Mouse (Mus musculus) G1E (cell line): ENCODE results near the gene Tcf19. TPM values are rescaled to one million over a fixed set of nuclear protein-coding genes. Genes with fewer than 3 reads are reported as not detected.

Source experiments
- ATAC-seq: 2 replicates; pipeline ENCODE4 v1.8.0; 2016; ENCODE audit warnings: mild to moderate bottlenecking; ENCODE audit not compliant: insufficient number of reproducible peaks, poor library complexity, low FRiP score, severe bottlenecking; ENCODE audit errors: extremely low read depth
- DNase-seq: peaks from one replicate; pipeline ENCODE4 v3.0.0; 2012; ENCODE audit warnings: low spot score
- H3K27me3 ChIP-seq: 2 replicates; pipeline ENCODE4 v1.6.1; 2012; ENCODE audit warnings: mild to moderate bottlenecking, low read length, inconsistent platforms; ENCODE audit not compliant: insufficient read depth
- H3K36me3 ChIP-seq: replicated peaks from 2 replicates; pipeline ENCODE3; 2012; ENCODE audit warnings: mild to moderate bottlenecking, inconsistent platforms
- H3K4me1 ChIP-seq: 2 replicates; pipeline ENCODE4 v1.6.1; 2012; ENCODE audit warnings: low read depth, low read length, inconsistent platforms, mixed read lengths; ENCODE audit not compliant: insufficient read depth
- H3K4me3 ChIP-seq: 2 replicates; pipeline ENCODE4 v1.5.1; 2012; ENCODE audit warnings: low read depth, mild to moderate bottlenecking, inconsistent platforms, low read length, moderate library complexity, mixed read lengths
- H3K9me3 ChIP-seq: replicated peaks from 2 replicates; pipeline ENCODE4 v1.6.1; 2012; ENCODE audit warnings: inconsistent platforms
- CTCF ChIP-seq: IDR thresholded peaks from 2 replicates; pipeline ENCODE4 v1.5.1; 2012; ENCODE audit warnings: low read depth, low read length, inconsistent platforms, mixed read lengths
- GATA1 ChIP-seq: IDR thresholded peaks from 2 replicates; pipeline ENCODE4 v1.6.1; 2012; ENCODE audit warnings: borderline replicate concordance, low read length, inconsistent platforms, mixed read lengths
- GATA2 ChIP-seq: IDR thresholded peaks from 2 replicates; pipeline ENCODE4 v1.6.1; 2012; ENCODE audit warnings: low read depth, low read length, inconsistent platforms, borderline replicate concordance
- POLR2AphosphoS5 ChIP-seq: IDR thresholded peaks from 2 replicates; pipeline ENCODE4 v1.6.1; 2012; ENCODE audit warnings: low read depth, low read length, inconsistent platforms; ENCODE audit not compliant: insufficient replicate concordance
- TAL1 ChIP-seq: conservative IDR thresholded peaks from 2 replicates; pipeline ENCODE4 v1.6.1; 2012; ENCODE audit warnings: low read depth, low read length, inconsistent platforms, mixed read lengths
- polyA plus RNA-seq: library from polyadenylated mRNA; stranded (reverse); fragments of >175 nt; gene quantifications from 2 replicates; pipeline ENCODE4 v1.2.3, GENCODE M21; 2012
- total RNA-seq, 2 experiments: library from RNA; stranded (forward) in 1 of 2; stranded (reverse) in 1 of 2; fragments of 200-1000 nt in 1 of 2; fragments of >200 nt in 1 of 2; fragmentation: Nextera tagmentation in 1 of 2; gene quantifications; 2 replicates each; pipeline ENCODE4 v1.2.3; 2014 to 2017

Tcf19 gene
- total and polyA plus RNA-seq, 3 experiments: 29.8 to 67.4 (median 63.4) TPM

- no peaks in the 10 kb centered on the region for H3K4me1 ChIP-seq
- H3K27me3 ChIP-seq: peaks cover 7% of the 10 kb centered on the region; the same call in 1 of the 2 replicates
- TF ChIP-seq GATA1: no peak
- TF ChIP-seq TAL1: no peak
- no peak for TF ChIP-seq POLR2AphosphoS5
- no peak for TF ChIP-seq CTCF
- H3K4me3 ChIP-seq: no peak overlapping the region
- ATAC-seq (no peak), DNase-seq (no peak)
- H3K36me3 ChIP-seq: no peaks in the 10 kb centered on the region
- H3K9me3 ChIP-seq: 0 out of 2 replicates have a peak, but pooled peaks cover 3% of the 10 kb centered on the region
These were observed 37.7 kb upstream of the Tcf19 start for GRCm38 (mm10) chr17:35554321-35554720.

- H3K4me3 ChIP-seq: no peak within 1 kb of the TSS
- ATAC-seq: no peak
- H3K4me1 ChIP-seq: no peaks in the 10 kb centered on the region
- no peaks in the 10 kb centered on the region for H3K36me3 ChIP-seq
- peaks cover 7% of the 10 kb centered on the region; the same call in 1 of the 2 replicates for H3K27me3 ChIP-seq
- TF ChIP-seq CTCF: no peak
- no peak for TF ChIP-seq GATA1
- no peak for TF ChIP-seq TAL1
- no peak for TF ChIP-seq POLR2AphosphoS5
- TF ChIP-seq GATA2: no peak
- no peak for DNase-seq
- 0 out of 2 replicates have a peak, but pooled peaks cover 3% of the 10 kb centered on the region for H3K9me3 ChIP-seq
These were observed 35.3 kb upstream of the Tcf19 start, which contains the start of gene Cdsn for GRCm38 (mm10) chr17:35551881-35552414. Cdsn (plus strand) TSS chr17:35552128.

- ATAC-seq (no peak), DNase-seq (no peak)
- H3K4me3 ChIP-seq: no peak overlapping the region
- TF ChIP-seq TAL1: no peak
- TF ChIP-seq CTCF: no peak
- TF ChIP-seq POLR2AphosphoS5: no peak
- no peak for TF ChIP-seq GATA2
- no peak for TF ChIP-seq GATA1
- H3K27me3 ChIP-seq: peaks cover 7% of the 10 kb centered on the region; the same call in 1 of the 2 replicates
- no peaks in the 10 kb centered on the region for H3K36me3 ChIP-seq
- H3K9me3 ChIP-seq: no peaks in the 10 kb centered on the region
- no peaks in the 10 kb centered on the region for H3K4me1 ChIP-seq
These were observed 34.2 kb upstream of the Tcf19 start for GRCm38 (mm10) chr17:35550871-35551270.

GRCm38 (mm10) chr17:35550143-35550494, 33.5 kb upstream of the Tcf19 start:
- no peak for ATAC-seq
- DNase-seq: no peak
- Histone ChIP-seq H3K4me3 (no peak overlapping the region), H3K4me1 (no peaks in the 10 kb centered on the region), H3K27me3 (peaks cover 6% of the 10 kb centered on the region; the same call in 1 of the 2 replicates), H3K9me3 (no peaks in the 10 kb centered on the region), H3K36me3 (no peaks in the 10 kb centered on the region)
- TF ChIP-seq GATA2 (no peak), TAL1 (no peak), POLR2AphosphoS5 (no peak), CTCF (no peak), GATA1 (no peak)

- Histone ChIP-seq H3K36me3 (no peaks in the 10 kb centered on the region), H3K4me3 (no peak overlapping the region), H3K27me3 (peaks cover 6% of the 10 kb centered on the region; the same call in 1 of the 2 replicates), H3K4me1 (no peaks in the 10 kb centered on the region), H3K9me3 (no peaks in the 10 kb centered on the region)
- DNase-seq (no peak), ATAC-seq (no peak)
- TF ChIP-seq TAL1: no peak
- no peak for TF ChIP-seq GATA2
- TF ChIP-seq GATA1: no peak
- TF ChIP-seq POLR2AphosphoS5: no peak
- TF ChIP-seq CTCF: no peak
These were observed 33.0 kb upstream of the Tcf19 start for GRCm38 (mm10) chr17:35549437-35550142.

- no peak for ATAC-seq
- no peaks in the 10 kb centered on the region for H3K9me3 ChIP-seq
- H3K36me3 ChIP-seq: no peaks in the 10 kb centered on the region
- no peaks in the 10 kb centered on the region for H3K4me1 ChIP-seq
- TF ChIP-seq GATA1: no peak
- TF ChIP-seq GATA2: no peak
- no peak for TF ChIP-seq TAL1
- TF ChIP-seq POLR2AphosphoS5: no peak
- TF ChIP-seq CTCF: no peak
- H3K27me3 ChIP-seq: peaks cover 6% of the 10 kb centered on the region; the same call in 1 of the 2 replicates
- no peak for DNase-seq
- H3K4me3 ChIP-seq: no peak overlapping the region
These were observed 32.0 kb upstream of the Tcf19 start for GRCm38 (mm10) chr17:35548636-35549035.
